Mouse (Mus musculus): ENCODE measurements at regions not wholly inside any gene's neighbourhood (a gene's known extent, or its start where the extent isn't known, plus 50 kb on each side); places are given as distances from the start of the nearest gene placed in this dataset.

- DNase-seq (ENCODE audit: extremely low read depth, low read depth), result no peak
These were observed 142.8 kb downstream of the Gm10260 start for GRCm38 (mm10) chr13:97617511-97618189.

- DNase-seq (ENCODE audit: extremely low read depth, low read depth), result no peak
These were observed 143.5 kb downstream of the Gm10260 start for GRCm38 (mm10) chr13:97616919-97617318.

- no peak for DNase-seq (ENCODE audit: extremely low read depth, low read depth)
These were observed 153.2 kb downstream of the Gm10260 start for GRCm38 (mm10) chr13:97607221-97607723.

- DNase-seq (ENCODE audit: extremely low read depth, low read depth), result no peak
These were observed 156.0 kb downstream of the Gm10260 start for GRCm38 (mm10) chr13:97604451-97604850.

GRCm38 (mm10) chr13:97601135-97601730 is 159.2 kb downstream of the Gm10260 start:
- no peak for DNase-seq (ENCODE audit: extremely low read depth, low read depth)

- DNase-seq (ENCODE audit: extremely low read depth, low read depth), result no peak
These were observed 160.3 kb downstream of the Gm10260 start for GRCm38 (mm10) chr13:97600136-97600535.

GRCm38 (mm10) chr13:97598507-97599431 is 161.7 kb downstream of the Gm10260 start:
- no peak for DNase-seq (ENCODE audit: extremely low read depth, low read depth)

- no peak for DNase-seq (ENCODE audit: extremely low read depth, low read depth)
These were observed 165.6 kb downstream of the Gm10260 start for GRCm38 (mm10) chr13:97594851-97595250.

- no peak for DNase-seq (ENCODE audit: extremely low read depth, low read depth)
These were observed 170.8 kb downstream of the Gm10260 start for GRCm38 (mm10) chr13:97589626-97590025.

- no peak for DNase-seq (ENCODE audit: extremely low read depth, low read depth)
These were observed 172.3 kb downstream of the Gm10260 start for GRCm38 (mm10) chr13:97588085-97588484.

- no peak for DNase-seq (ENCODE audit: extremely low read depth, low read depth)
These were observed 173.3 kb downstream of the Gm10260 start for GRCm38 (mm10) chr13:97587088-97587487.

GRCm38 (mm10) chr13:97584045-97584444 is 176.4 kb downstream of the Gm10260 start:
- DNase-seq (ENCODE audit: extremely low read depth, low read depth), result no peak

GRCm38 (mm10) chr13:97581380-97581779 is 179.1 kb downstream of the Gm10260 start:
- DNase-seq (ENCODE audit: extremely low read depth, low read depth), result no peak

- no peak for DNase-seq (ENCODE audit: extremely low read depth, low read depth)
These were observed 180.1 kb downstream of the Gm10260 start for GRCm38 (mm10) chr13:97580241-97580874.

GRCm38 (mm10) chr13:97578595-97578994 is 181.8 kb downstream of the Gm10260 start:
- peak; percentile 66 for DNase-seq (ENCODE audit: extremely low read depth, low read depth)

GRCm38 (mm10) chr13:97577081-97577785 is 183.2 kb downstream of the Gm10260 start:
- DNase-seq (ENCODE audit: extremely low read depth, low read depth), result no peak

GRCm38 (mm10) chr13:97573601-97574000 is 186.8 kb downstream of the Gm10260 start:
- no peak for DNase-seq (ENCODE audit: extremely low read depth, low read depth)

- no peak for DNase-seq (ENCODE audit: extremely low read depth, low read depth)
These were observed 188.1 kb downstream of the Gm10260 start for GRCm38 (mm10) chr13:97572352-97572751.

GRCm38 (mm10) chr13:97570009-97570408 is 190.4 kb downstream of the Gm10260 start:
- no peak for DNase-seq (ENCODE audit: extremely low read depth, low read depth)

- no peak for DNase-seq (ENCODE audit: extremely low read depth, low read depth)
These were observed 192.8 kb downstream of the Gm10260 start for GRCm38 (mm10) chr13:97567632-97568031.

GRCm38 (mm10) chr13:97566071-97566470 is 194.4 kb downstream of the Gm10260 start:
- no peak for DNase-seq (ENCODE audit: extremely low read depth, low read depth)
